In the genomic region with DNA sequence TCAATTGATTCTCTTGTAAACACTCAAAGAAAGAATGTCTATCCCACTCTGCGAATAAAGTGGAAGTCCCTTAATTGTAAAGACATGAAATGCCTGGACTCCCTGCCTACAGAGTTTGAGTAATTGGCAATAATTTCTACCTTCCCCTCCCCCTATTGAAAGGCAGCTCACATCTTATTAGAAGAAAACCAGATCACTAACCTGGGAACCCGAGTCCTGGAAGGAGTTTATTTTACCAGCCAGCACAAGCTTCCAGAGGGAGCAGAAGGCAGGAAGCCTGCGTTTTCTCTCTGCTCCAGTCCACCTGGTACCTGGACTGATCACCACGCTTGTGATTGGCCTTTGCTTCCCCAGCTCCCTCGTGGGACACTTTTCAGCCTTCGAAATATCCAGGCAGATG, we compare ENCODE assay signal across 18 mouse cellular contexts. TPM values are rescaled to one million over a fixed set of nuclear protein-coding genes. Genes with fewer than 3 reads are reported as not detected.
DNase-seq lines count a peak whose midpoint lies in the region; ATAC-seq and TF ChIP-seq lines count a peak whose summit lies in the region.
"Had no signal": no experiment of that assay in that cellular context is flagged by ENCODE, and none has a peak within 500 bp of the region (broad histone marks: within the 10 kb centered on the region; RNA-seq: fewer than 3 reads in every experiment).

No protein-coding gene starts in this region.

- no peak for TF ChIP-seq CTCF in intestine, postnatal 0 days (IDR thresholded peaks at IDR 0.05; ENCODE audit: low read depth)

- ATAC-seq in intestine, embryonic 15.5 days: peak; percentile 21; the same call in 1 of the 2 replicates
- no peak for ATAC-seq in intestine, postnatal 0 days
- ATAC-seq in embryonic facial prominence, embryonic 12.5 days (ENCODE audit: insufficient number of reproducible peaks, insufficient read depth, low FRiP score, low TSS enrichment): peak; percentile 61; the same call in 1 of the 2 replicates
- no peak for ATAC-seq in limb, embryonic 15.5 days (ENCODE audit: insufficient number of reproducible peaks, low FRiP score, low TSS enrichment, low read depth)
- ATAC-seq: forebrain, embryonic 16.5 days had no signal

- no peak overlapping the region for H3K27ac ChIP-seq in intestine, embryonic 15.5 days
- H3K27ac ChIP-seq in intestine, postnatal 0 days (ENCODE audit: low read depth, low read length): no peak overlapping the region
- H3K27ac ChIP-seq in embryonic facial prominence, embryonic 12.5 days: peak overlapping the region; percentile 88
- H3K27ac ChIP-seq in limb, embryonic 15.5 days: peak overlapping the region; percentile 67
- H3K27ac ChIP-seq: liver, embryonic 13.5 days; midbrain, embryonic 12.5 days had no signal

- no peak overlapping the region for H3K4me2 ChIP-seq in intestine, embryonic 15.5 days (replicated peaks)
- H3K4me2 ChIP-seq in intestine, postnatal 0 days (replicated peaks; ENCODE audit: low read depth): no peak overlapping the region
- H3K4me2 ChIP-seq in embryonic facial prominence, embryonic 12.5 days (replicated peaks): no peak overlapping the region
- H3K4me2 ChIP-seq in limb, embryonic 15.5 days: no peak overlapping the region
- H3K4me2 ChIP-seq: liver, embryonic 13.5 days; midbrain, embryonic 12.5 days had no signal

- peak; percentile 75 for DNase-seq in embryo, embryonic 10.5 days (ENCODE audit: low spot score)
- DNase-seq in gastrocnemius, postnatal 4 days (ENCODE audit: low spot score in 2 of 2): no peak
- no peak for DNase-seq in cerebellum, adult 11 months
- DNase-seq: gastrocnemius, postnatal 10 days; kidney, adult 8-10 months; liver, embryonic 13.5 days; lung, postnatal 10 days; spleen, adult 18-20 months; thymus, adult 2 months had no signal

- H3K27me3 ChIP-seq in intestine, embryonic 15.5 days (replicated peaks): no peaks in the 10 kb centered on the region
- H3K27me3 ChIP-seq in intestine, postnatal 0 days (replicated peaks; ENCODE audit: control insufficient read depth, insufficient read depth, low read length): no peaks in the 10 kb centered on the region
- H3K27me3 ChIP-seq in embryonic facial prominence, embryonic 12.5 days: no peaks in the 10 kb centered on the region
- no peaks in the 10 kb centered on the region for H3K27me3 ChIP-seq in limb, embryonic 15.5 days
- H3K27me3 ChIP-seq: midbrain, embryonic 12.5 days had no signal

- WGBS in intestine, embryonic 15.5 days: 25% methylated on average over 6 of the region's 6 CpGs
- WGBS in intestine, postnatal 0 days: 40% methylated on average over 6 of the region's 6 CpGs
- 14% methylated on average over 6 of the region's 6 CpGs for WGBS in embryonic facial prominence, embryonic 12.5 days
- 12% methylated on average over 6 of the region's 6 CpGs for WGBS in limb, embryonic 15.5 days

- no peak overlapping the region for H3K4me3 ChIP-seq in intestine, embryonic 15.5 days (replicated peaks)
- H3K4me3 ChIP-seq in intestine, postnatal 0 days (ENCODE audit: low read depth, low read length): no peak overlapping the region
- no peak overlapping the region for H3K4me3 ChIP-seq in embryonic facial prominence, embryonic 12.5 days
- H3K4me3 ChIP-seq in limb, embryonic 15.5 days: no peak overlapping the region
- H3K4me3 ChIP-seq: liver, embryonic 13.5 days; midbrain, embryonic 12.5 days had no signal

- peaks cover 11% of the 10 kb centered on the region for H3K4me1 ChIP-seq in intestine, embryonic 15.5 days (replicated peaks)
- H3K4me1 ChIP-seq in intestine, postnatal 0 days (replicated peaks; ENCODE audit: control insufficient read depth, insufficient read depth, low read length): 0 out of 2 replicates have a peak, but pooled peaks cover 3% of the 10 kb centered on the region
- peaks cover 43% of the 10 kb centered on the region for H3K4me1 ChIP-seq in embryonic facial prominence, embryonic 12.5 days
- H3K4me1 ChIP-seq in limb, embryonic 15.5 days: peaks cover 25% of the 10 kb centered on the region

- no peak overlapping the region for H3K9ac ChIP-seq in intestine, embryonic 15.5 days
- H3K9ac ChIP-seq in intestine, postnatal 0 days (ENCODE audit: low read depth, low read length): no peak overlapping the region
- no peak overlapping the region for H3K9ac ChIP-seq in embryonic facial prominence, embryonic 12.5 days
- H3K9ac ChIP-seq in limb, embryonic 15.5 days: no peak overlapping the region
- H3K9ac ChIP-seq: liver, embryonic 13.5 days; midbrain, embryonic 12.5 days had no signal

- H3K9me3 ChIP-seq in intestine, embryonic 15.5 days: no peaks in the 10 kb centered on the region
- no peaks in the 10 kb centered on the region for H3K9me3 ChIP-seq in intestine, postnatal 0 days (ENCODE audit: control insufficient read depth)
- no peaks in the 10 kb centered on the region for H3K9me3 ChIP-seq in embryonic facial prominence, embryonic 12.5 days
- no peaks in the 10 kb centered on the region for H3K9me3 ChIP-seq in limb, embryonic 15.5 days
- H3K9me3 ChIP-seq: G1E; liver, embryonic 13.5 days; midbrain, embryonic 12.5 days had no signal

- H3K36me3 ChIP-seq in intestine, embryonic 15.5 days: no peaks in the 10 kb centered on the region
- no peaks in the 10 kb centered on the region for H3K36me3 ChIP-seq in intestine, postnatal 0 days (ENCODE audit: control insufficient read depth, insufficient read depth)
- no peaks in the 10 kb centered on the region for H3K36me3 ChIP-seq in embryonic facial prominence, embryonic 12.5 days
- H3K36me3 ChIP-seq in limb, embryonic 15.5 days: no peaks in the 10 kb centered on the region
- H3K36me3 ChIP-seq: G1E; liver, embryonic 13.5 days; midbrain, embryonic 12.5 days had no signal

RNA-seq across cellular contexts. Expression of a gene that starts 25.9 kb away (rescaled TPM):
- 45.5 and 49.4 TPM in 2 replicates for polyA plus RNA-seq in intestine, embryonic 15.5 days (2015; fragmentation: Nextera tagmentation; extraction: Ambion mirVana)
- 19.1 and 22.8 TPM in 2 replicates for polyA plus RNA-seq in intestine, postnatal 0 days (2015; fragmentation: Nextera tagmentation; extraction: Ambion mirVana)
- polyA plus RNA-seq in embryonic facial prominence, embryonic 12.5 days (2016; fragmentation: Nextera tagmentation; extraction: Ambion mirVana): 140 and 146 TPM in 2 replicates
- polyA plus RNA-seq in limb, embryonic 15.5 days (2015; fragmentation: Nextera tagmentation; extraction: Ambion mirVana): 50.8 and 64.5 TPM in 2 replicates
- total RNA-seq in gastrocnemius, postnatal 4 days (2021): 10 to 100 TPM; 39.6 to 42.8 TPM

RNA-seq across cellular contexts. Expression of a gene that starts 26.6 kb away (rescaled TPM):
- 37.5 and 42.6 TPM in 2 replicates for polyA plus RNA-seq in intestine, embryonic 15.5 days (2015; fragmentation: Nextera tagmentation; extraction: Ambion mirVana)
- 21.7 and 22.9 TPM in 2 replicates for polyA plus RNA-seq in intestine, postnatal 0 days (2015; fragmentation: Nextera tagmentation; extraction: Ambion mirVana)
- 62.7 and 67.1 TPM in 2 replicates for polyA plus RNA-seq in embryonic facial prominence, embryonic 12.5 days (2016; fragmentation: Nextera tagmentation; extraction: Ambion mirVana)
- 125 and 133 TPM in 2 replicates for polyA plus RNA-seq in limb, embryonic 15.5 days (2015; fragmentation: Nextera tagmentation; extraction: Ambion mirVana)
- 10 to 100 TPM; 38.8 to 41.9 TPM for total RNA-seq in gastrocnemius, postnatal 4 days (2021)
- polyA plus RNA-seq: G1E had no signal

RNA-seq across cellular contexts. Expression of a gene that starts 50.2 kb away (rescaled TPM):
- 1.3 and 1.6 TPM in 2 replicates for polyA plus RNA-seq in intestine, embryonic 15.5 days (2015; fragmentation: Nextera tagmentation; extraction: Ambion mirVana)
- 0.50 and 0.55 TPM in 2 replicates for polyA plus RNA-seq in intestine, postnatal 0 days (2015; fragmentation: Nextera tagmentation; extraction: Ambion mirVana)
- polyA plus RNA-seq in embryonic facial prominence, embryonic 12.5 days (2016; fragmentation: Nextera tagmentation; extraction: Ambion mirVana): 13.3 and 14.4 TPM in 2 replicates
- polyA plus RNA-seq in limb, embryonic 15.5 days (2015; fragmentation: Nextera tagmentation; extraction: Ambion mirVana): 1.8 and 1.9 TPM in 2 replicates
- not detected for total RNA-seq in gastrocnemius, postnatal 4 days (2021)
- total RNA-seq: G1E; gastrocnemius, postnatal 10 days; hematopoietic stem cell, adult 5-6 weeks; left cerebral cortex, adult 18-20 months had no signal
- polyA plus RNA-seq: G1E; thymus, adult 2 months had no signal

Comparison
In these comparisons a context has a peak if more than half of its experiments do, and no peak if none do; other contexts are left out.
1. ATAC-seq: peak in intestine, embryonic 15.5 days (single experiment) and embryonic facial prominence, embryonic 12.5 days (single experiment); none in intestine, postnatal 0 days (single experiment) and limb, embryonic 15.5 days (single experiment).
2. H3K27ac ChIP-seq: peak in embryonic facial prominence, embryonic 12.5 days (single experiment) and limb, embryonic 15.5 days (single experiment); none in intestine, embryonic 15.5 days (single experiment) and intestine, postnatal 0 days (single experiment).